Mouse (Mus musculus) heart, adult 2 months (tissue): Measurements from ENCODE around the gene Azin2. TPM values are rescaled to one million over a fixed set of nuclear protein-coding genes. Genes with fewer than 3 reads are reported as not detected.
A peak's percentile ranks its signal among the peaks of the same experiment; 100 is the strongest.

ENCODE experiments used
- DNase-seq, 2 experiments: peaks; one replicate each; pipeline ENCODE4 v3.0.0; 2021
- H3K27ac ChIP-seq: fragments of 200-600 bp; 2 replicates; pipeline ENCODE4 v1.8.1; 2022
- H3K27me3 ChIP-seq: fragments of 200-500 bp; 2 replicates; pipeline ENCODE4 v1.6.1; 2012; ENCODE audit warnings: mild to moderate bottlenecking, low read length, inconsistent platforms, mixed read lengths; ENCODE audit not compliant: control insufficient read depth, insufficient read depth
- H3K36me3 ChIP-seq: fragments of 200-500 bp; 2 replicates; pipeline ENCODE4 v1.6.1; 2012; ENCODE audit warnings: low read length, inconsistent platforms; ENCODE audit not compliant: control insufficient read depth, insufficient read depth
- H3K4me1 ChIP-seq: fragments of 200-500 bp; 2 replicates; pipeline ENCODE4 v1.6.1; 2011; ENCODE audit warnings: low read length; ENCODE audit not compliant: control insufficient read depth, insufficient read depth
- H3K4me3 ChIP-seq: fragments of 200-600 bp; 2 replicates; pipeline ENCODE4 v1.8.1; 2022
- H3K79me2 ChIP-seq: fragments of 200-500 bp; replicated peaks from 2 replicates; pipeline ENCODE4 v1.6.1; 2012; ENCODE audit warnings: mild to moderate bottlenecking, inconsistent platforms, low read length, moderate library complexity, mixed read lengths; ENCODE audit not compliant: control insufficient read depth, insufficient read depth
- H3K9ac ChIP-seq: fragments of 200-500 bp; 2 replicates; pipeline ENCODE4 v1.6.1; 2012; ENCODE audit warnings: low read depth, mild to moderate bottlenecking, control low read depth, inconsistent platforms, low read length, mixed read lengths
- CTCF ChIP-seq: fragments of 200-600 bp; IDR thresholded peaks from 2 replicates; pipeline ENCODE4 v1.8.1; 2022; ENCODE audit warnings: antibody characterized with exemption, mild to moderate bottlenecking, moderate library complexity
- EP300 ChIP-seq: fragments of 200-500 bp; IDR thresholded peaks from 2 replicates; pipeline ENCODE4 v1.6.1; 2011; ENCODE audit warnings: low read depth, low read length, control low read depth; ENCODE audit not compliant: insufficient read depth
- POLR2A ChIP-seq: fragments of 200-500 bp; IDR thresholded peaks from 2 replicates; pipeline ENCODE4 v1.6.1; 2011; ENCODE audit warnings: mild to moderate bottlenecking, low read depth, low read length, control low read depth; ENCODE audit not compliant: insufficient read depth
- WGBS: fragments of 180-500 bp; shearing (Covaris S2); methylation state at CpG from one replicate; pipeline ENCODE4 v1.1.7; 2018; 5-methylcytosine and 5-hydroxymethylcytosine counted together
- intact Hi-C: fragments of 180-260 bp; cut with DNase I; formaldehyde crosslinking; loops from one replicate; pipeline ENCODE4 v1.15.1; 2025
- polyA plus RNA-seq: library from polyadenylated mRNA; depleted of rRNA; stranded (reverse); fragments of >200 nt; gene quantifications from 2 replicates; pipeline ENCODE4 v1.2.3, GENCODE M21; 2012
- total RNA-seq, 2 experiments: library from RNA; stranded (reverse); gene quantifications; 2 replicates each; pipeline ENCODE4 v1.2.3; 2021

Gene Azin2
- total and polyA plus RNA-seq, 3 experiments, result 2.0 to 3.7 (median 3.0) TPM

GRCm38 (mm10) chr4:128910276-128911063 is 51.8 kb downstream of the Azin2 start:
- TF ChIP-seq EP300 (no peak), POLR2A (no peak), CTCF (no peak)
- WGBS, result 37% methylated on average over 8 of the region's 8 CpGs

DNA sequence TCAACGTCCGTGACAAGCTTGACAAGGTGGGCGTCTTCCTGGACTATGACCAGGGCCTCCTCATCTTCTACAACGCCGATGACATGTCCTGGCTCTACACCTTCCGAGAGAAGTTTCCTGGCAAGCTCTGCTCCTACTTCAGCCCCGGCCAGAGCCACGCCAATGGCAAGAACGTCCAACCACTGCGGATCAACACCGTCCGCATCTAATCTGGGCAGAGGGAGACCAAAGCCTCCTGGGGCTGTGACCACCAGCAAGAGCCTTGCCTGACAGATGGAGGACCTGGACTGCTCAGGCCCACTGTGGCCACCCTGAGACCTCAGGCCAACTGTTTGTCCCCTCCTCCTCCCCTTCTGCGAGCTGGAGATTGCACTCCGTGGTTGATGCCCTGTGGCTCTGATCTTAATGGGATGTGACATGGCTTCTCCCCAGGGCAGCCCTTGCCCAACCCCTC is 52.8 kb downstream of the Azin2 start:
- no peak for DNase-seq
- 85% methylated on average over 14 of the region's 14 CpGs for WGBS
- TF ChIP-seq EP300, result no peak
- no peak for TF ChIP-seq POLR2A
- TF ChIP-seq CTCF, result no peak
- H3K4me1 ChIP-seq, result no peaks in the 10 kb centered on the region
- no peaks in the 10 kb centered on the region for H3K27me3 ChIP-seq
- H3K36me3 ChIP-seq, result no peaks in the 10 kb centered on the region
- H3K27ac ChIP-seq, result no peak overlapping the region
- intact Hi-C loops, result no loop called here
- no peak overlapping the region for H3K9ac ChIP-seq
- H3K4me3 ChIP-seq, result no peak overlapping the region
- H3K79me2 ChIP-seq, result no peaks in the 10 kb centered on the region

More at GRCm38 (mm10) chr4:128910276-128911063, 51.8 kb downstream of the Azin2 start:
- intact Hi-C loops, result no loop called here
- Histone ChIP-seq H3K4me3 (no peak overlapping the region), H3K79me2 (no peaks in the 10 kb centered on the region), H3K9ac (no peak overlapping the region), H3K36me3 (no peaks in the 10 kb centered on the region), H3K27ac (no peak overlapping the region), H3K27me3 (no peaks in the 10 kb centered on the region), H3K4me1 (no peaks in the 10 kb centered on the region)
- no peak for DNase-seq

- intact Hi-C loops, result loop anchor here (1.0 kb wide), 2 partner anchors 174 to 178 kb away; no protein-coding TSS in a partner anchor
- no peaks in the 10 kb centered on the region for H3K79me2 ChIP-seq
- 66% methylated on average over 24 of the region's 24 CpGs for WGBS
- no peak overlapping the region for H3K9ac ChIP-seq
- peak in 1 of 2 experiments; percentile 27 for DNase-seq
- no peak overlapping the region for H3K4me3 ChIP-seq
- no peaks in the 10 kb centered on the region for H3K4me1 ChIP-seq
- TF ChIP-seq POLR2A (no peak), CTCF (peak; percentile 89), EP300 (0 out of 2 replicates have a peak, but pooled peaks have one; percentile 23)
- no peaks in the 10 kb centered on the region for H3K27me3 ChIP-seq
- no peaks in the 10 kb centered on the region for H3K36me3 ChIP-seq
- H3K27ac ChIP-seq, result no peak overlapping the region
These were observed 53.5 kb downstream of the Azin2 start for GRCm38 (mm10) chr4:128908586-128909377.

GRCm38 (mm10) chr4:128907238-128907968 is 54.8 kb downstream of the Azin2 start:
- H3K4me1 ChIP-seq, result no peaks in the 10 kb centered on the region
- H3K27me3 ChIP-seq, result no peaks in the 10 kb centered on the region
- 84% methylated on average over 12 of the region's 12 CpGs for WGBS
- TF ChIP-seq CTCF, result no peak
- no peak for TF ChIP-seq EP300
- no peak overlapping the region for H3K9ac ChIP-seq
- H3K4me3 ChIP-seq, result no peak overlapping the region
- no peaks in the 10 kb centered on the region for H3K79me2 ChIP-seq
- intact Hi-C loops, result no loop called here
- H3K27ac ChIP-seq, result no peak overlapping the region
- no peaks in the 10 kb centered on the region for H3K36me3 ChIP-seq
- DNase-seq, result no peak

- no peaks in the 10 kb centered on the region for H3K27me3 ChIP-seq
- DNase-seq, result no peak
- H3K36me3 ChIP-seq, result no peaks in the 10 kb centered on the region
- H3K9ac ChIP-seq, result no peak overlapping the region
- no peak for TF ChIP-seq CTCF
- TF ChIP-seq POLR2A, result no peak
- no peak for TF ChIP-seq EP300
- intact Hi-C loops, result no loop called here
- no peaks in the 10 kb centered on the region for H3K4me1 ChIP-seq
- H3K79me2 ChIP-seq, result no peaks in the 10 kb centered on the region
- H3K27ac ChIP-seq, result no peak overlapping the region
- WGBS, result 85% methylated on average over 8 of the region's 8 CpGs
- no peak overlapping the region for H3K4me3 ChIP-seq
These were observed 55.5 kb downstream of the Azin2 start for GRCm38 (mm10) chr4:128906757-128907156.
